Mouse (Mus musculus) limb, embryonic 11.5 days (tissue): Measurements from ENCODE around the gene Ice1. TPM values are rescaled to one million over a fixed set of nuclear protein-coding genes. Genes with fewer than 3 reads are reported as not detected.

Source experiments
- ATAC-seq: fragments of 200-750 bp; cut with Nextera tagmentation; 2 replicates; pipeline ENCODE4 v1.8.0; 2017; ENCODE audit warnings: low read depth; ENCODE audit not compliant: insufficient number of reproducible peaks, low FRiP score, low TSS enrichment
- DNase-seq: peaks from one replicate; pipeline ENCODE4 v3.0.0-alpha.2; 2015; ENCODE audit warnings: low spot score
- H3K27ac ChIP-seq: fragments of 300-500 bp; sonication (generic); replicated peaks from 2 replicates; pipeline ENCODE4 v1.5.1; 2014; ENCODE audit warnings: low read depth, mild to moderate bottlenecking, low read length
- H3K27me3 ChIP-seq: fragments of 300-500 bp; sonication (generic); 2 replicates; pipeline ENCODE4 v1.6.1; 2014; ENCODE audit warnings: mild to moderate bottlenecking, low read length, mixed read lengths; ENCODE audit not compliant: control insufficient read depth, insufficient read depth
- H3K36me3 ChIP-seq: fragments of 300-500 bp; sonication (generic); 2 replicates; pipeline ENCODE4 v1.6.1; 2014; ENCODE audit warnings: mild to moderate bottlenecking, low read length, moderate library complexity, mixed read lengths; ENCODE audit not compliant: control insufficient read depth, insufficient read depth
- H3K4me1 ChIP-seq: fragments of 300-500 bp; sonication (generic); 2 replicates; pipeline ENCODE4 v1.6.1; 2014; ENCODE audit warnings: low read length, mixed read lengths; ENCODE audit not compliant: control insufficient read depth, insufficient read depth
- H3K4me2 ChIP-seq: fragments of 300-500 bp; sonication (generic); 2 replicates; pipeline ENCODE4 v1.6.1; 2014; ENCODE audit warnings: low read depth, mild to moderate bottlenecking, moderate library complexity; ENCODE audit not compliant: severe bottlenecking
- H3K4me3 ChIP-seq: fragments of 300-500 bp; sonication (generic); 2 replicates; pipeline ENCODE4 v1.5.1; 2014; ENCODE audit warnings: low read depth, low read length
- H3K9ac ChIP-seq: fragments of 300-500 bp; sonication (generic); 2 replicates; pipeline ENCODE4 v1.6.1; 2014; ENCODE audit warnings: mild to moderate bottlenecking, low read length
- H3K9me3 ChIP-seq: fragments of 300-500 bp; sonication (generic); 2 replicates; pipeline ENCODE4 v1.6.1; 2016; ENCODE audit warnings: low read length; ENCODE audit not compliant: control insufficient read depth
- WGBS: fragments of 180-500 bp; shearing (Covaris S2); extraction: QIAGEN DNeasy Blood & Tissue Kit; methylation state at CpG from one replicate; pipeline ENCODE4 v1.1.7; 2014; 5-methylcytosine and 5-hydroxymethylcytosine counted together
- polyA plus RNA-seq: library from polyadenylated mRNA; unstranded; fragments of >200 nt; fragmentation: Nextera tagmentation; extraction: Ambion mirVana; gene quantifications from 2 replicates; pipeline ENCODE4 v1.2.1, GENCODE M21; 2014

Ice1 gene
- polyA plus RNA-seq, 1 experiment from 2014 or later: 30.4 TPM

GRCm38 (mm10) chr13:70605366-70605765, 32.1 kb downstream of the Ice1 start:
- H3K4me2 ChIP-seq: no peak overlapping the region
- no peaks in the 10 kb centered on the region for H3K27me3 ChIP-seq
- H3K36me3 ChIP-seq: peaks cover 14% of the 10 kb centered on the region
- H3K9me3 ChIP-seq: no peaks in the 10 kb centered on the region
- no peak overlapping the region for H3K4me3 ChIP-seq
- no peak overlapping the region for H3K27ac ChIP-seq
- ATAC-seq (no peak), DNase-seq (no peak)
- no peak overlapping the region for H3K9ac ChIP-seq
- WGBS: 97% methylated on average over 5 of the region's 5 CpGs
- no peaks in the 10 kb centered on the region for H3K4me1 ChIP-seq

GRCm38 (mm10) chr13:70604723-70605122, 32.7 kb downstream of the Ice1 start:
- Histone ChIP-seq H3K9ac (no peak overlapping the region), H3K36me3 (peaks cover 16% of the 10 kb centered on the region), H3K4me2 (no peak overlapping the region), H3K27ac (no peak overlapping the region), H3K27me3 (no peaks in the 10 kb centered on the region), H3K9me3 (no peaks in the 10 kb centered on the region), H3K4me1 (no peaks in the 10 kb centered on the region), H3K4me3 (no peak overlapping the region)
- DNase-seq (no peak), ATAC-seq (no peak)
- 88% methylated on average over 8 of the region's 8 CpGs for WGBS

GRCm38 (mm10) chr13:70601566-70601965, 35.9 kb downstream of the Ice1 start:
- Histone ChIP-seq H3K27ac (no peak overlapping the region), H3K9ac (no peak overlapping the region), H3K36me3 (peaks cover 17% of the 10 kb centered on the region), H3K4me3 (no peak overlapping the region), H3K4me2 (no peak overlapping the region), H3K4me1 (no peaks in the 10 kb centered on the region), H3K27me3 (no peaks in the 10 kb centered on the region), H3K9me3 (no peaks in the 10 kb centered on the region)
- DNase-seq (no peak), ATAC-seq (no peak)
- 94% methylated on average over 1 of the region's 1 CpGs for WGBS

GRCm38 (mm10) chr13:70599964-70600619, 37.3 kb downstream of the Ice1 start:
- no peaks in the 10 kb centered on the region for H3K4me1 ChIP-seq
- ATAC-seq: no peak
- H3K36me3 ChIP-seq: peaks cover 20% of the 10 kb centered on the region
- no peak overlapping the region for H3K9ac ChIP-seq
- 91% methylated on average over 12 of the region's 12 CpGs for WGBS
- no peak for DNase-seq
- no peak overlapping the region for H3K27ac ChIP-seq
- H3K4me3 ChIP-seq: no peak overlapping the region
- H3K9me3 ChIP-seq: no peaks in the 10 kb centered on the region
- H3K27me3 ChIP-seq: no peaks in the 10 kb centered on the region
- H3K4me2 ChIP-seq: no peak overlapping the region

GRCm38 (mm10) chr13:70598941-70599340, 38.5 kb downstream of the Ice1 start:
- Histone ChIP-seq H3K36me3 (peaks cover 22% of the 10 kb centered on the region), H3K4me2 (no peak overlapping the region), H3K9me3 (no peaks in the 10 kb centered on the region), H3K9ac (no peak overlapping the region), H3K4me1 (no peaks in the 10 kb centered on the region), H3K27ac (no peak overlapping the region), H3K4me3 (no peak overlapping the region), H3K27me3 (no peaks in the 10 kb centered on the region)
- ATAC-seq (no peak), DNase-seq (no peak)
- 94% methylated on average over 4 of the region's 4 CpGs for WGBS

GRCm38 (mm10) chr13:70596901-70597300, 40.5 kb downstream of the Ice1 start:
- no peak for ATAC-seq
- peaks cover 17% of the 10 kb centered on the region; the same call in 1 of the 2 replicates for H3K36me3 ChIP-seq
- no peak overlapping the region for H3K4me2 ChIP-seq

GRCm38 (mm10) chr13:70590248-70590762, 47.1 kb downstream of the Ice1 start:
- H3K36me3 ChIP-seq: peaks cover 19% of the 10 kb centered on the region; the same call in 1 of the 2 replicates
- 94% methylated on average over 7 of the region's 7 CpGs for WGBS

More at GRCm38 (mm10) chr13:70596901-70597300, 40.5 kb downstream of the Ice1 start:
- H3K27ac ChIP-seq: no peak overlapping the region
- no peak overlapping the region for H3K9ac ChIP-seq
- no peaks in the 10 kb centered on the region for H3K4me1 ChIP-seq
- DNase-seq: no peak
- 91% methylated on average over 3 of the region's 3 CpGs for WGBS
- H3K9me3 ChIP-seq: no peaks in the 10 kb centered on the region
- no peaks in the 10 kb centered on the region for H3K27me3 ChIP-seq
- no peak overlapping the region for H3K4me3 ChIP-seq

GRCm38 (mm10) chr13:70586969-70587368, 50.5 kb downstream of the Ice1 start:
- Histone ChIP-seq H3K27ac (no peak overlapping the region), H3K4me2 (no peak overlapping the region), H3K4me3 (no peak overlapping the region), H3K4me1 (no peaks in the 10 kb centered on the region), H3K9ac (no peak overlapping the region), H3K36me3 (peaks cover 11% of the 10 kb centered on the region; the same call in 1 of the 2 replicates), H3K27me3 (no peaks in the 10 kb centered on the region), H3K9me3 (no peaks in the 10 kb centered on the region)
- 79% methylated on average over 2 of the region's 2 CpGs for WGBS
- peak; percentile 70 for DNase-seq
- ATAC-seq: peak; percentile 55; the same call in 1 of the 2 replicates

More at GRCm38 (mm10) chr13:70590248-70590762, 47.1 kb downstream of the Ice1 start:
- Histone ChIP-seq H3K4me3 (no peak overlapping the region), H3K9ac (no peak overlapping the region), H3K9me3 (no peaks in the 10 kb centered on the region), H3K27ac (no peak overlapping the region), H3K4me1 (no peaks in the 10 kb centered on the region), H3K4me2 (no peak overlapping the region), H3K27me3 (no peaks in the 10 kb centered on the region)
- ATAC-seq (no peak), DNase-seq (no peak)
